Mouse (Mus musculus) retina, embryonic 14.5 days (tissue): ENCODE measurements around the gene Rpl14.
"Not testable (repeated sequence)": the region's sequence is repeated elsewhere in the genome, so short reads cannot be mapped to it uniquely, and the experiment has no call there.

Experiments
- DNase-seq: peaks from one replicate; pipeline ENCODE4 v3.0.0-alpha.2; 2015; ENCODE audit warnings: low spot score

Rpl14 gene

GRCm38 (mm10) chr9:120570741-120571592, at the start of gene Rpl14:
Gene Rpl14, plus strand, starts transcription at chr9:120571444.
- DNase-seq: peak; percentile 97

GRCm38 (mm10) chr9:120527270-120527669, 44.0 kb upstream of the Rpl14 start:
- DNase-seq: peak; percentile 11

- DNase-seq: no peak
These were observed 43.3 kb upstream of the Rpl14 start for GRCm38 (mm10) chr9:120527919-120528318.

GRCm38 (mm10) chr9:120528815-120529510, 42.3 kb upstream of the Rpl14 start:
- DNase-seq: no peak

GRCm38 (mm10) chr9:120530471-120530870, 40.8 kb upstream of the Rpl14 start:
- DNase-seq: no peak

- DNase-seq: no peak
These were observed 39.2 kb upstream of the Rpl14 start for GRCm38 (mm10) chr9:120532062-120532461.

GRCm38 (mm10) chr9:120532691-120533090, 38.6 kb upstream of the Rpl14 start:
- DNase-seq: no peak

- not testable (repeated sequence) for DNase-seq
These were observed 37.7 kb upstream of the Rpl14 start for GRCm38 (mm10) chr9:120533446-120533950.

GRCm38 (mm10) chr9:120539662-120540251, 31.5 kb upstream of the Rpl14 start, which contains the start of gene Entpd3:
Gene Entpd3, plus strand, starts transcription at chr9:120539818.
- DNase-seq: peak; percentile 26

GRCm38 (mm10) chr9:120541411-120541810, 29.8 kb upstream of the Rpl14 start:
- DNase-seq: no peak

GRCm38 (mm10) chr9:120542241-120542640, 29.0 kb upstream of the Rpl14 start:
- no peak for DNase-seq

GRCm38 (mm10) chr9:120545994-120546393, 25.2 kb upstream of the Rpl14 start:
- no peak for DNase-seq

GRCm38 (mm10) chr9:120546482-120546881, 24.8 kb upstream of the Rpl14 start:
- no peak for DNase-seq

GRCm38 (mm10) chr9:120547026-120547668, 24.1 kb upstream of the Rpl14 start:
- DNase-seq: no peak

- no peak for DNase-seq
These were observed 20.5 kb upstream of the Rpl14 start for GRCm38 (mm10) chr9:120550778-120551177.

GRCm38 (mm10) chr9:120563590-120563989, 7.7 kb upstream of the Rpl14 start:
- DNase-seq: no peak

- DNase-seq: no peak
These were observed 7.0 kb upstream of the Rpl14 start for GRCm38 (mm10) chr9:120564247-120564646.

GRCm38 (mm10) chr9:120566384-120566783, 4.9 kb upstream of the Rpl14 start:
- DNase-seq: no peak

GRCm38 (mm10) chr9:120568917-120569316, 2.3 kb upstream of the Rpl14 start:
- no peak for DNase-seq

- DNase-seq: peak; percentile 66
These were observed 1.4 kb upstream of the Rpl14 start for GRCm38 (mm10) chr9:120569721-120570333.

- DNase-seq: no peak
These were observed 914 bp upstream of the Rpl14 start for GRCm38 (mm10) chr9:120570334-120570725.
